Mouse (Mus musculus): Measurements from ENCODE around the gene Ttc33.

The Ttc33 gene

GRCm38 (mm10) chr15:5241304-5242201, 56.2 kb downstream of the Ttc33 start:
- peak; percentile 53 for DNase-seq (ENCODE audit: low spot score)

GRCm38 (mm10) chr15:5242241-5243035, 57.1 kb downstream of the Ttc33 start:
- DNase-seq (ENCODE audit: low spot score), result no peak

- DNase-seq (ENCODE audit: low spot score), result no peak
These were observed 58.0 kb downstream of the Ttc33 start for GRCm38 (mm10) chr15:5243036-5243958.

GRCm38 (mm10) chr15:5243959-5244905, 58.9 kb downstream of the Ttc33 start, which contains the start of gene Ptger4:
TSS of gene Ptger4 (minus strand) at chr15:5244187.
- peak; percentile 95 for DNase-seq (ENCODE audit: low spot score)

GRCm38 (mm10) chr15:5250182-5250581, 64.9 kb downstream of the Ttc33 start:
- no peak for DNase-seq (ENCODE audit: low spot score)

- no peak for DNase-seq (ENCODE audit: low spot score)
These were observed 74.9 kb downstream of the Ttc33 start for GRCm38 (mm10) chr15:5260183-5260582.

GRCm38 (mm10) chr15:5261004-5261403, 75.7 kb downstream of the Ttc33 start:
- DNase-seq (ENCODE audit: low spot score), result no peak

- no peak for DNase-seq (ENCODE audit: low spot score)
These were observed 76.9 kb downstream of the Ttc33 start for GRCm38 (mm10) chr15:5262095-5262667.

GRCm38 (mm10) chr15:5262874-5263504, 77.7 kb downstream of the Ttc33 start:
- no peak for DNase-seq (ENCODE audit: low spot score)

- no peak for DNase-seq (ENCODE audit: low spot score)
These were observed 80.8 kb downstream of the Ttc33 start for GRCm38 (mm10) chr15:5266095-5266494.
